Mouse (Mus musculus): ENCODE measurements around the gene Sytl2. TPM values are rescaled to one million over a fixed set of nuclear protein-coding genes. Genes with fewer than 3 reads are reported as not detected.
A peak's percentile ranks its signal among the peaks of the same experiment; 100 is the strongest.

Sytl2 gene
- polyA plus RNA-seq, 1 experiment = 5.9 TPM

GRCm38 (mm10) chr7:90353488-90354228 is 51.6 kb downstream of the Sytl2 start:
- H3K27ac ChIP-seq (ENCODE audit: control insufficient read depth, insufficient read depth, low read length) = peak overlapping the region; percentile 38; the same call in 1 of the 2 replicates
- TF ChIP-seq POLR2A (IDR thresholded peaks at IDR 0.05; ENCODE audit: control insufficient read depth, extremely low read depth, insufficient read depth, low read length, poor library complexity) (no peak), CTCF (IDR thresholded peaks at IDR 0.05; ENCODE audit: borderline replicate concordance, control insufficient read depth, extremely low read depth, insufficient read depth, low read length, poor library complexity) (no peak)
- peak; percentile 61 for DNase-seq
- H3K27me3 ChIP-seq (ENCODE audit: control insufficient read depth, insufficient read depth, low read length) = no peaks in the 10 kb centered on the region
- no peak overlapping the region for H3K4me3 ChIP-seq (ENCODE audit: control insufficient read depth, insufficient read depth, low read length)
- 34% methylated on average over 12 of the region's 12 CpGs for WGBS
- peaks cover 18% of the 10 kb centered on the region for H3K4me1 ChIP-seq (replicated peaks; ENCODE audit: control insufficient read depth, insufficient read depth, low read length)
- no peaks in the 10 kb centered on the region for H3K36me3 ChIP-seq (ENCODE audit: control insufficient read depth, insufficient read depth, low read length)

- H3K27ac ChIP-seq (ENCODE audit: control insufficient read depth, insufficient read depth, low read length) = peak overlapping the region; percentile 38; the same call in 1 of the 2 replicates
- WGBS = 30% methylated on average over 2 of the region's 2 CpGs
- H3K4me3 ChIP-seq (ENCODE audit: control insufficient read depth, insufficient read depth, low read length) = no peak overlapping the region
- peaks cover 17% of the 10 kb centered on the region for H3K4me1 ChIP-seq (replicated peaks; ENCODE audit: control insufficient read depth, insufficient read depth, low read length)
- no peak for TF ChIP-seq POLR2A (IDR thresholded peaks at IDR 0.05; ENCODE audit: control insufficient read depth, extremely low read depth, insufficient read depth, low read length, poor library complexity)
- TF ChIP-seq CTCF (IDR thresholded peaks at IDR 0.05; ENCODE audit: borderline replicate concordance, control insufficient read depth, extremely low read depth, insufficient read depth, low read length, poor library complexity) = no peak
- DNase-seq = no peak
- no peaks in the 10 kb centered on the region for H3K27me3 ChIP-seq (ENCODE audit: control insufficient read depth, insufficient read depth, low read length)
- no peaks in the 10 kb centered on the region for H3K36me3 ChIP-seq (ENCODE audit: control insufficient read depth, insufficient read depth, low read length)
Measured at GRCm38 (mm10) chr7:90354229-90354604, 52.2 kb downstream of the Sytl2 start.

- no peak for DNase-seq
- WGBS = 8% methylated on average over 3 of the region's 3 CpGs
Measured at GRCm38 (mm10) chr7:90355454-90355853, 53.4 kb downstream of the Sytl2 start.

GRCm38 (mm10) chr7:90355995-90356394 is 53.9 kb downstream of the Sytl2 start:
- no peak for TF ChIP-seq POLR2A (IDR thresholded peaks at IDR 0.05; ENCODE audit: control insufficient read depth, extremely low read depth, insufficient read depth, low read length, poor library complexity)
- no peak for TF ChIP-seq CTCF (IDR thresholded peaks at IDR 0.05; ENCODE audit: borderline replicate concordance, control insufficient read depth, extremely low read depth, insufficient read depth, low read length, poor library complexity)
- H3K4me1 ChIP-seq (replicated peaks; ENCODE audit: control insufficient read depth, insufficient read depth, low read length) = peaks cover 17% of the 10 kb centered on the region
- 94% methylated on average over 2 of the region's 2 CpGs for WGBS
- DNase-seq = no peak
- H3K27ac ChIP-seq (ENCODE audit: control insufficient read depth, insufficient read depth, low read length) = no peak overlapping the region
- no peaks in the 10 kb centered on the region for H3K36me3 ChIP-seq (ENCODE audit: control insufficient read depth, insufficient read depth, low read length)
- H3K4me3 ChIP-seq (ENCODE audit: control insufficient read depth, insufficient read depth, low read length) = no peak overlapping the region
- no peaks in the 10 kb centered on the region for H3K27me3 ChIP-seq (ENCODE audit: control insufficient read depth, insufficient read depth, low read length)

More at GRCm38 (mm10) chr7:90355454-90355853, 53.4 kb downstream of the Sytl2 start:
- H3K36me3 ChIP-seq (ENCODE audit: control insufficient read depth, insufficient read depth, low read length) = no peaks in the 10 kb centered on the region
- TF ChIP-seq CTCF (IDR thresholded peaks at IDR 0.05; ENCODE audit: borderline replicate concordance, control insufficient read depth, extremely low read depth, insufficient read depth, low read length, poor library complexity) = no peak
- H3K27me3 ChIP-seq (ENCODE audit: control insufficient read depth, insufficient read depth, low read length) = no peaks in the 10 kb centered on the region
- no peak overlapping the region for H3K4me3 ChIP-seq (ENCODE audit: control insufficient read depth, insufficient read depth, low read length)
- H3K27ac ChIP-seq (ENCODE audit: control insufficient read depth, insufficient read depth, low read length) = no peak overlapping the region
- peaks cover 17% of the 10 kb centered on the region for H3K4me1 ChIP-seq (replicated peaks; ENCODE audit: control insufficient read depth, insufficient read depth, low read length)

GRCm38 (mm10) chr7:90362788-90363187 is 60.7 kb downstream of the Sytl2 start:
- no peak for DNase-seq
- no peaks in the 10 kb centered on the region for H3K4me1 ChIP-seq (replicated peaks; ENCODE audit: control insufficient read depth, insufficient read depth, low read length)
- no peak overlapping the region for H3K4me3 ChIP-seq (ENCODE audit: control insufficient read depth, insufficient read depth, low read length)
- H3K36me3 ChIP-seq (ENCODE audit: control insufficient read depth, insufficient read depth, low read length) = no peaks in the 10 kb centered on the region
- H3K27ac ChIP-seq (ENCODE audit: control insufficient read depth, insufficient read depth, low read length) = no peak overlapping the region
- TF ChIP-seq POLR2A (IDR thresholded peaks at IDR 0.05; ENCODE audit: control insufficient read depth, extremely low read depth, insufficient read depth, low read length, poor library complexity) (no peak), CTCF (IDR thresholded peaks at IDR 0.05; ENCODE audit: borderline replicate concordance, control insufficient read depth, extremely low read depth, insufficient read depth, low read length, poor library complexity) (no peak)
- H3K27me3 ChIP-seq (ENCODE audit: control insufficient read depth, insufficient read depth, low read length) = no peaks in the 10 kb centered on the region
- 62% methylated on average over 7 of the region's 7 CpGs for WGBS

GRCm38 (mm10) chr7:90370071-90370851 is 68.2 kb downstream of the Sytl2 start:
- Histone ChIP-seq H3K4me3 (ENCODE audit: control insufficient read depth, insufficient read depth, low read length) (no peak overlapping the region), H3K27me3 (ENCODE audit: control insufficient read depth, insufficient read depth, low read length) (no peaks in the 10 kb centered on the region), H3K27ac (ENCODE audit: control insufficient read depth, insufficient read depth, low read length) (no peak overlapping the region), H3K36me3 (ENCODE audit: control insufficient read depth, insufficient read depth, low read length) (no peaks in the 10 kb centered on the region), H3K4me1 (replicated peaks; ENCODE audit: control insufficient read depth, insufficient read depth, low read length) (no peaks in the 10 kb centered on the region)
- 66% methylated on average over 6 of the region's 6 CpGs for WGBS
- TF ChIP-seq CTCF (IDR thresholded peaks at IDR 0.05; ENCODE audit: borderline replicate concordance, control insufficient read depth, extremely low read depth, insufficient read depth, low read length, poor library complexity) (no peak), POLR2A (IDR thresholded peaks at IDR 0.05; ENCODE audit: control insufficient read depth, extremely low read depth, insufficient read depth, low read length, poor library complexity) (no peak)
- DNase-seq = no peak
